Mouse (Mus musculus): ENCODE results near the gene Syt9. TPM values are rescaled to one million over a fixed set of nuclear protein-coding genes. Genes with fewer than 3 reads are reported as not detected.

Syt9 gene
- 10.3 and 14.6 TPM in 2 replicates for polyA plus RNA-seq (2012; rRNA removed)

DNA sequence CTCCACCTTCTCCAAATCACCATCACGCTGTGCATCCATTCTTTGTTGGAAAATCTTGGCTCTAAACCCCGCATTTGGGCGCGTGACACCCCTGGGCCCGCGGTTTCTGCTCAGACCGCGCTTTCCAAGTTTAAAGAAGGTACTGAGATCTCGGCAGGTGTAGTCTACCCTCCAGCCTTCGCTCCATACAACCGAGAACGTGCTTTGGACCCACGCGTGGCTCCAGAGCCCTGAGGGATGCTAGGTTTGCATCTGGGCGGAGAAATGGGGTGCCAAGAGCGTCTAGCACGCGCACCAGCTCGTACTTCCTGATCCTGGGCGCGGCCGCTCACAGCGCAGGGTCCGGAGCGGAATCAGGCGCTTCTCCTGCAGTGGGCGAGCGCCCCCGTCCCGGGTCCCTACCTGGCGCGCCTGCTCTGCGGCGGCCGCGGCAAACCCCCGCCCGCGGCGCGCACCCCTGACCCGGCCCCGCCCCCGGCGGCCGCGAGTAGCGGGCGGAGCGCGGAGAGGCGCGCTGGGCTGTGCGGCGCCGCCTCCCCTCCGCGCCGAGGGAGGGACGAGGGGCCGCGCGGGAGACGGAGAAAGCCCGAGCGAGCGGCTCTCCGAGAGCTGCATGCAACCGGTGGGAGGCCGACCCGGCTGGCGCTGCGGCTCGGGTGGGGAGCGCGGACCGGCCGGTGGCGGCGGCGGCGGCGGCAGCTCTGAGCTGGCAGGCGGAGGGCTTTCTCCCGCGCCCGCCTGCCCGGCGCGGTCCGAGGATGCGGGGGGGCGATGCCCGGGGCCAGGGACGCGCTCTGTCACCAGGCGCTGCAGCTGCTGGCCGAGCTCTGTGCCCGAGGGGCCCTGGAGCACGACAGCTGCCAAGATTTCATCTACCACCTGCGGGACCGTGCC, at the start of gene Syt9:
Gene Syt9 (plus strand): TSS at position 497 of the 894 bp plus-strand sequence.
- DNase-seq (ENCODE audit: extremely low spot score in 1 of 2, low spot score in 1 of 2), result peak in 1 of 2 experiments; percentile 36

- no peak for DNase-seq (ENCODE audit: extremely low spot score in 1 of 2, low spot score in 1 of 2)
Observed at GRCm38 (mm10) chr7:107339013-107339412, 31.5 kb upstream of the Syt9 start.

DNA sequence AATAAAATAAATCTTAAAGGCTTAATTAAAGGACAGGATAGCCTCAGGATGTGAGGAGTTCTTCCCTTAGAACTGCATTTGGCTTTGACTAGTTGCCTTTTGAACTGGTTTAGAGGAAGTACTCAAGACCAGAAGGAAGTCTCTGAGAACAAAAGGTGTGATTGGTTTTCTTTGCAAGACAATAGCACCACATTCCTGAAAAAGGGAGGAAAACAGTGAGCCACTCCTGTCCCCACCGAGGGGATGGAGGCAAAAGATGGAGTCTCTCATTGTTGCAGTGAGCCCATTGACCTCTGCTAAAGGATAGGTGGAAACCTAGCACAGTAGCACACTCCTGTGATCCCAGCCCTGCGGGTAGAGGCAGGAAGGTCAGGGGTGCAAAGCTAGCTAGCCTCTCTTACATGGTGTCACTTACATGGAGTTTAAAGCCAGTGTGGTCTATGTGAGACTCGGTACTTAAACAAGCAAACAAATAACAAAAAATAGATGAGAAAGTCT, 30.9 kb upstream of the Syt9 start:
- no peak for DNase-seq (ENCODE audit: extremely low spot score in 1 of 2, low spot score in 1 of 2)

- DNase-seq (ENCODE audit: extremely low spot score in 1 of 2, low spot score in 1 of 2), result no peak
Observed at GRCm38 (mm10) chr7:107340221-107340620, 30.3 kb upstream of the Syt9 start.

GRCm38 (mm10) chr7:107341519-107342190, 28.9 kb upstream of the Syt9 start:
- no peak for DNase-seq (ENCODE audit: extremely low spot score in 1 of 2, low spot score in 1 of 2)

DNA sequence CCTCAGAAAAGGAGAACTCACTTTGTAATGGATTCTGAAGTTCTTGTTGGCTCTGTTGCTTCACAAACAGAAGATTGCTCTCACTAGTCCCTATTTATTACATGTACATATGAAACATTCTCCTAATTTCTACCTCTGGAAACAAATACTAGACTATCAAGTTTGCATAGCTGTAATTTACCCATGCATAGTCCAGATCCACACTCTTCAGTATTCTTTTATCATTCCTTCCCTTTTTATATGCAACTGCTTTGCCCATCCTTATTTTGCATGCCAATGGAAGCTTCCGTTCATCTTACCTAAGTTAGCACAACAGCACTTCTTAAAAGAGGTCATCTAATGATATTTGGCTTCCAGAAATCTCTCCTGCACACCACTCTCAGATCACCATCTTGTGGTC, 21.3 kb upstream of the Syt9 start:
- DNase-seq (ENCODE audit: extremely low spot score in 1 of 2, low spot score in 1 of 2), result no peak

DNA sequence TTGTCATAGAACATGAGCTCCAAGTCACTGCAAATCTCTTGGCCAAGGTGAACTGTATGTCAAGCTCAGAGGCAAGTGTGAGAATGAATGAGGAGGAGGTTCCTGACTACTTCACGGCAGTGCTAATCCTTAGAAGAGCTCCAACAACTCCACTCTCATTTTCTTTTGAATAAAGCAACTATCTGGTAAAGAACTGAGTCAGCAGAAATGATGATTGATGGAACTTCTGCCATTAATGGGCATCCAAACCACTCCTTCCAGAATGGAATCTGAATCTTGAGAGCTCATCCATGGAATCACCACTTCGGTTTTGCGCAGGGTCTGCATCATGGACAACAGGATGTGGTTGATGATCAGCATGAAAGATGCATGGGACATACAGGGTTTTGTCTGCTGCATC, 8.4 kb upstream of the Syt9 start:
- no peak for DNase-seq (ENCODE audit: extremely low spot score in 1 of 2, low spot score in 1 of 2)

DNA sequence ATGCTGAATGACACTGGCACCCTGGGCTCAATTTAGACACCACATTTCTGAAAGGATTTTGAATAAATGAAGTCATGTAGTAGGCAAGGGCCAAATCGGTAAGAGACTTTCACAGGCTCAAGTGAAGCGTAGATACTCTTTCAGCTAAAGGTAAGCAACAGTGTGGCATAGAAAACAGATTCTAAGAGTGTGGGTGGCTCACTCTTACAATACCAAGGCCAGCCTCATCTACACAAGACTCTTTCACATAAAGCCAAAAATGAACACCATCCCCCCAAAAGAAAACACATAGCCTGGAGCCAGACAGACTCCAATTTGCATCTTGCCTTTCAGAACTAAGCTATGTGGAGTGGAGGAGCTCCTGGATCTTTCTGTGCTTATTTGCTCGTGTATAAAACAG, 7.9 kb upstream of the Syt9 start:
- DNase-seq (ENCODE audit: extremely low spot score in 1 of 2, low spot score in 1 of 2), result no peak

DNA sequence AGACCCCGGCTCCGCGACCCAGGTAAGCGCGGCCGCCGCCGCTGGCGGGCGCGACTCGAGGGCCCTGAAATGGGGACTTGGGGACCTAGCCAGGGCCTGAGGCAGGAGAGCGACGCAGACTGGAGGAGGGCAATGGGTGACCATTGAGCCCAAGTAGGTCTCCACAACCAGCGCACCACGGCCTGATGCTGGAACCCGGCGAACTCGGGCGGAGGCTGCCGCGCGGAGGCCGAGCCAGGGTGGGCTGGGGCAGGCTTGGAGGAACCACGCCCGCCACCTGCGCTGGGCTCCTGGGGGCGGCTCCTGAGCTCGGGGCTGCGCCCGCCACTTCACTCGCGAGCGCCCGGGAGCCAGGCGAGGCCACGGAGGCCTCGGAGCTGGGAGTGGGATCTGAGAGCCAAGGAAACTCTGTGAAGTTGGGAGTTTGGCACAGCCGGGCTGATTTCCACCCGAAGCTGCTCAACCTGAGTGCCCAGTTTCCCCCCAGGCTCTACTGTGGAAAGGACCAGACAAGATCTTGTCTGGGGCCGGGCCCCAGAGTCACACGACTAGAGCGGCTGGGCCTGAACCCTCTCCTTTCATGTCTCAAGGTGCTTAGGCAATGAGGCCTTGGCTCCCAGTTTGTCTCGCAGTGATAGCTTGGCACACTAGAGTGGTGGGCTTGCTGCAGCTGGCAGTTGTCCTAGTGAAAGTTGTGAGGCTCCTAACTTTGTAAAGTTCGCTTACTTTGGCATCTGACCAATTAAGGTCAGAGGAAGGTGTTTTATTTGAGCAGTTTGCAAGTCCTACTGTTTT, 795 bp downstream of the Syt9 start:
- peak in 1 of 2 experiments; percentile 5 for DNase-seq (ENCODE audit: extremely low spot score in 1 of 2, low spot score in 1 of 2)

- DNase-seq (ENCODE audit: extremely low spot score in 1 of 2, low spot score in 1 of 2), result no peak
Observed at GRCm38 (mm10) chr7:107380562-107380961, 10.0 kb downstream of the Syt9 start.

- peak in 1 of 2 experiments; percentile 27 for DNase-seq (ENCODE audit: extremely low spot score in 1 of 2, low spot score in 1 of 2)
Observed at GRCm38 (mm10) chr7:107389604-107390003, 19.1 kb downstream of the Syt9 start.

DNA sequence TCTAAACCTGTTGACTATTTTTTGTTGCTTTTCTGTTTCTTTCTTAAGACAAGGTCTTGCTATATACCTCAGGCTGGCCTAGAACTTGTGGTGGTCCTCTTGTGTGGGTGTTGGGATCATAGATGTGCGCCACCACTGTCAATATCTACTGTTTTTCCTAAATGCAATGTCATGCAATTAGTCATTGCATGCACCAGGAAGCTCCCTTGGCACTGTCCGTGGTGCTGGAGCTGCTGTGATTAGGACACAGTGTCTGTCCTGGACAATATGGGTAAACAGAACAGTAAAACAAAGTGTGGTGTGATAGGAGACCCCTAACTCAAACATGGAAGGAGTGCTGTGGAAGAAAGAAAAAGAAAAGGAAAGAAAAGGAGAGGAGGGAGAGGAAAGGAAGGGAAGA, 22.2 kb downstream of the Syt9 start:
- DNase-seq (ENCODE audit: extremely low spot score in 1 of 2, low spot score in 1 of 2), result no peak

GRCm38 (mm10) chr7:107400061-107400799, 29.7 kb downstream of the Syt9 start:
- DNase-seq (ENCODE audit: extremely low spot score in 1 of 2, low spot score in 1 of 2), result peak; percentile 11 to 69

- DNase-seq (ENCODE audit: extremely low spot score in 1 of 2, low spot score in 1 of 2), result no peak
Observed at GRCm38 (mm10) chr7:107403261-107403660, 32.7 kb downstream of the Syt9 start.

GRCm38 (mm10) chr7:107414928-107415327, 44.4 kb downstream of the Syt9 start:
- DNase-seq (ENCODE audit: extremely low spot score in 1 of 2, low spot score in 1 of 2), result no peak

DNA sequence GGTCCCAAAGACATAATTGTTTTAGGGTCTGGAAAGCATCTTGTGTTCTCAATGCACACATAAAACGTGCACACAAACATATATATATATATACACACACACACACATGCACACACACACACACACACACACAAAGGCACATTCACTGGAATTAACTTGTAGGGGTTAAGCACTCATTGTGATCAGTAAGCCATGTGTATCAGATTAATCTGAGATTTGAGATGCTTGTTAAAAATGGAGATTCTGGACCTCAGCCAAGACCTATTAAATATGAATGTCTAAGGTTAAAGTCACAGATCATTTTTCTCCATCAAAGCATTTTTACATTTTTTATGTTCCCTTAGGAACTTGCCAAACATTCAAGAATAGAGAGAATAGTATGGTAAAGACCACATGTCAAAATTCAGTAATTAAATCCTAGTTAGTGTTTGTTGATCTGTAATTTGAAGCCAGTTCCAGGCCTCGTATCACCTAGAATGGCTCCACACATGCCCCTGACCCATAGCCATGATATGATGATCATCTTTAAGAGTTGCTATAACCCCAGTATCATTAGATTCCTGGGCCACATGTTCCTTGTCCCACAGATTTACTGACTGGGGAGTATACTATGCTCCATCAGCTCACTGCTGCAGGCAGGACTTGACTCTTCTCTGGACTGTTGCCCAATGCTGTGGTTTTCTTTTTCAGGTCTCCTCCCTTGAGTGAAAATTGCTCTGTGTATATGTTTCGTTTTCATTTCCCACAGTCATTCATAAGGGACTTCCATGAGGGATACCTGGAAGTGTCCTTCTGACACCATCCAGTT, 46.7 kb downstream of the Syt9 start:
- no peak for DNase-seq (ENCODE audit: extremely low spot score in 1 of 2, low spot score in 1 of 2)

DNA sequence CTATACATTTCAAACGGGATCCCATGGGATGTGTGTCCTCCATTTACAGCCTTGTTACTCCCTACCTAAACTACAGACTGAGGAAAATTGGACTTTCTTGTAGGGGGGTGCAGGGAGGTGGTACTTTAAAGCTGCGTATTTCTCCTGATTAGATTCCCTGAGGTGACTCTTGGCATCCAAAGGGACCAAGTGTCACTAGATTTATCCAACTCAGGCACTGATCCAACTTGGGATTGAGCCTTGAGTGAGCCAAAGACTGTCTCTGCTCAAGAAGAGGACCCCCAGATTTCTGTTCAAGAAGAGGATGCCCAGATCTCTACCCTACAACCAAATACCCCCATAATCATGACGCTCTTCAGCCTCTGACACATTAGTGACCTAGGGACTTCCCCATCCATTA, 66.9 kb downstream of the Syt9 start:
- no peak for DNase-seq (ENCODE audit: extremely low spot score in 1 of 2, low spot score in 1 of 2)

GRCm38 (mm10) chr7:107444579-107444978, 74.1 kb downstream of the Syt9 start:
- DNase-seq (ENCODE audit: extremely low spot score in 1 of 2, low spot score in 1 of 2), result no peak

DNA sequence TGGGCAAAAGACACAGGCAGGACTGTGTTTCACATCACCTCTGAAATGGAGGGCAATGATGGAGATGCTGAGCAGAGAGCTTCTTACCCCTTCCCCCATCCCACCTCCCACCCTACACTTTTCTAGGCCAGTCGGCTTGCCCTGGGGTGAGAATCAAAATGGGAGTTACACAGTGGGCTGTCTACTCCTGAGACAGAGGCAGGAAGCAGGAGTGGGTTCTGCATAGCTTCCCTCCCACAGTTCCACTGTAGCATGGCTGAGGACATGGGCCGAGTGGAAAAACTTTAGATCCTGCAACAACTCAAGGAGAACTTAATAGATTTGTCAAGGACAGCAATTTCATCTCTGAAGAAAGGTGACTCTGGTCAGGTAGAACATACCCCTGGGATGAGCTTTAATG, 84.1 kb downstream of the Syt9 start:
- no peak for DNase-seq (ENCODE audit: extremely low spot score in 1 of 2, low spot score in 1 of 2)

Measured in frontal cortex, adult 2 months (tissue).